Mouse (Mus musculus): ENCODE results near the gene Rbm20.

Rbm20 gene

GRCm38 (mm10) chr19:53696655-53697054, 19.5 kb downstream of the Rbm20 start:
- POLR2A ChIA-PET: interaction anchor here in 3 of 4 experiments (0.6 to 8.9 kb wide), 27 partner anchors 8 to 428 kb away, joined by 3 to 180 read pairs (median 4); partner anchors contain the start of genes Dusp5 (in 1 of the 3) and Rbm20 (in 1 of the 3)
- CTCF ChIA-PET: interaction anchor here in 1 of 4 experiments (0.9 kb wide), 1 partner anchor 8 kb away, joined by 3 read pairs; no protein-coding TSS in a partner anchor

GRCm38 (mm10) chr19:53697376-53698126, 20.4 kb downstream of the Rbm20 start:
- CTCF ChIA-PET: interaction anchor here in 1 of 4 experiments (0.9 kb wide), 1 partner anchor 7 kb away, joined by 3 read pairs; no protein-coding TSS in a partner anchor
- POLR2A ChIA-PET: interaction anchor here (0.6 to 8.9 kb wide), 44 partner anchors 7 to 1424 kb away, joined by 3 to 180 read pairs (median 4); partner anchors contain the start of genes Bbip1 (in 1 of the 4) and Smc3 (in 1 of the 4)

GRCm38 (mm10) chr19:53699671-53700070, 22.6 kb downstream of the Rbm20 start:
- POLR2A ChIA-PET: interaction anchor here in 2 of 4 experiments (0.7 to 8.9 kb wide), 9 partner anchors 11 to 62 kb away, joined by 3 to 180 read pairs (median 4); no protein-coding TSS in a partner anchor
- CTCF ChIA-PET: interaction anchor here in 2 of 4 experiments (0.5 to 0.6 kb wide), 2 partner anchors 137 to 1471 kb away, joined by 3 to 5 read pairs; no protein-coding TSS in a partner anchor

GRCm38 (mm10) chr19:53701434-53701833, 24.3 kb downstream of the Rbm20 start:
- POLR2A ChIA-PET: interaction anchor here in 3 of 4 experiments (0.5 to 8.9 kb wide), 18 partner anchors 10 to 319 kb away, joined by 3 to 180 read pairs (median 4); no protein-coding TSS in a partner anchor
- CTCF ChIA-PET: interaction anchor here in 2 of 4 experiments (0.7 to 1.9 kb wide), 4 partner anchors 10 to 53 kb away, joined by 3 to 6 read pairs (median 3); no protein-coding TSS in a partner anchor

GRCm38 (mm10) chr19:53704895-53705823, 28.1 kb downstream of the Rbm20 start:
- ChIA-PET POLR2A (interaction anchor here (0.6 to 3.8 kb wide), 30 partner anchors 8 to 176 kb away, joined by 3 to 15 read pairs (median 4); partner anchors contain the start of gene Rbm20 (in 1 of the 4)), CTCF (interaction anchor here (0.5 to 1.9 kb wide), 24 partner anchors 8 to 1502 kb away, joined by 3 to 11 read pairs (median 3); no protein-coding TSS in a partner anchor)

- POLR2A ChIA-PET: interaction anchor here in 2 of 4 experiments (0.8 to 12.3 kb wide), 11 partner anchors 8 to 60 kb away, joined by 3 to 180 read pairs (median 4); no protein-coding TSS in a partner anchor
Observed at GRCm38 (mm10) chr19:53708401-53708800, 31.3 kb downstream of the Rbm20 start.

GRCm38 (mm10) chr19:53710861-53711260, 33.8 kb downstream of the Rbm20 start:
- ChIA-PET CTCF (interaction anchor here in 3 of 4 experiments (0.8 to 1.7 kb wide), 5 partner anchors 16 to 64 kb away, joined by 3 to 5 read pairs (median 3); no protein-coding TSS in a partner anchor), POLR2A (interaction anchor here in 2 of 4 experiments (0.6 to 12.3 kb wide), 18 partner anchors 8 to 307 kb away, joined by 3 to 203 read pairs (median 5); partner anchors contain the start of gene Rbm20 (in 1 of the 2))

More at GRCm38 (mm10) chr19:53708401-53708800, 31.3 kb downstream of the Rbm20 start:
- CTCF ChIA-PET: interaction anchor here in 1 of 4 experiments (0.6 kb wide), 1 partner anchor 60 kb away, joined by 9 read pairs; no protein-coding TSS in a partner anchor

- ChIA-PET POLR2A (interaction anchor here in 3 of 4 experiments (0.6 to 12.3 kb wide), 22 partner anchors 8 to 307 kb away, joined by 3 to 203 read pairs (median 5); partner anchors contain the start of gene Rbm20 (in 1 of the 3)), CTCF (interaction anchor here in 3 of 4 experiments (0.7 to 1.7 kb wide), 8 partner anchors 9 to 979 kb away, joined by 3 to 6 read pairs (median 3); no protein-coding TSS in a partner anchor)
Observed at GRCm38 (mm10) chr19:53711261-53711890, 34.3 kb downstream of the Rbm20 start.

GRCm38 (mm10) chr19:53712297-53713025, 35.4 kb downstream of the Rbm20 start:
- POLR2A ChIA-PET: interaction anchor here (0.6 to 12.3 kb wide), 14 partner anchors 13 to 324 kb away, joined by 3 to 203 read pairs (median 6); partner anchors contain the start of gene Rbm20 (in 1 of the 4)
- CTCF ChIA-PET: interaction anchor here (0.5 to 1.6 kb wide), 7 partner anchors 13 to 318 kb away, joined by 3 to 4 read pairs (median 3); no protein-coding TSS in a partner anchor

GRCm38 (mm10) chr19:53713364-53713763, 36.3 kb downstream of the Rbm20 start:
- CTCF ChIA-PET: interaction anchor here in 2 of 4 experiments (0.5 to 1.6 kb wide), 2 partner anchors 22 to 319 kb away, joined by 3 to 4 read pairs; no protein-coding TSS in a partner anchor

GRCm38 (mm10) chr19:53716469-53716868, 39.4 kb downstream of the Rbm20 start:
- CTCF ChIA-PET: interaction anchor here in 3 of 4 experiments (0.6 to 1.6 kb wide), 5 partner anchors 10 to 47 kb away, joined by 3 to 9 read pairs (median 3); no protein-coding TSS in a partner anchor
- POLR2A ChIA-PET: interaction anchor here (0.5 to 12.3 kb wide), 57 partner anchors 8 to 1347 kb away, joined by 3 to 203 read pairs (median 5); partner anchors contain the start of genes Smc3 (in 3 of the 4), Bbip1 (in 1 of the 4), Rbm20 (in 1 of the 4) and Shoc2 (in 1 of the 4)

More at GRCm38 (mm10) chr19:53713364-53713763, 36.3 kb downstream of the Rbm20 start:
- POLR2A ChIA-PET: interaction anchor here in 3 of 4 experiments (0.5 to 12.3 kb wide), 4 partner anchors 14 to 301 kb away, joined by 4 to 203 read pairs (median 176); no protein-coding TSS in a partner anchor

- ChIA-PET CTCF (interaction anchor here in 3 of 4 experiments (0.6 to 1.6 kb wide), 7 partner anchors 9 to 369 kb away, joined by 3 to 9 read pairs (median 4); no protein-coding TSS in a partner anchor), POLR2A (interaction anchor here (0.6 to 12.3 kb wide), 62 partner anchors 9 to 788 kb away, joined by 3 to 203 read pairs (median 5); partner anchors contain the start of genes Rbm20 (in 2 of the 4), Bbip1 (in 1 of the 4), Shoc2 (in 1 of the 4) and Smc3 (in 1 of the 4))
Observed at GRCm38 (mm10) chr19:53717364-53717763, 40.3 kb downstream of the Rbm20 start.

GRCm38 (mm10) chr19:53722186-53722585, 45.1 kb downstream of the Rbm20 start:
- CTCF ChIA-PET: no interaction called here

GRCm38 (mm10) chr19:53724053-53724452, 46.9 kb downstream of the Rbm20 start:
- ChIA-PET CTCF (interaction anchor here in 3 of 4 experiments (0.6 to 2.4 kb wide), 5 partner anchors 11 to 582 kb away, joined by 3 to 11 read pairs (median 5); no protein-coding TSS in a partner anchor), POLR2A (interaction anchor here in 3 of 4 experiments (0.6 to 7.9 kb wide), 8 partner anchors 10 to 669 kb away, joined by 3 to 203 read pairs (median 4); no protein-coding TSS in a partner anchor)

More at GRCm38 (mm10) chr19:53722186-53722585, 45.1 kb downstream of the Rbm20 start:
- POLR2A ChIA-PET: no interaction called here

- ChIA-PET POLR2A (interaction anchor here (0.9 to 7.9 kb wide), 32 partner anchors 12 to 278 kb away, joined by 3 to 203 read pairs (median 7); partner anchors contain the start of genes Rbm20 (in 2 of the 4), Bbip1 (in 1 of the 4) and Shoc2 (in 1 of the 4)), CTCF (interaction anchor here in 3 of 4 experiments (0.5 to 1.8 kb wide), 13 partner anchors 9 to 287 kb away, joined by 3 to 10 read pairs (median 4); partner anchors contain the start of gene Bbip1 (in 1 of the 3))
Observed at GRCm38 (mm10) chr19:53726340-53726739, 49.2 kb downstream of the Rbm20 start.

All from embryonic stem cell, embryonic (primary cell).